Mouse (Mus musculus): Measurements from ENCODE around the gene Prdx2. TPM values are rescaled to one million over a fixed set of nuclear protein-coding genes. Genes with fewer than 3 reads are reported as not detected.

The Prdx2 gene
- total RNA-seq, 2 experiments from 2014 or later, result 151 to 245 TPM

DNA sequence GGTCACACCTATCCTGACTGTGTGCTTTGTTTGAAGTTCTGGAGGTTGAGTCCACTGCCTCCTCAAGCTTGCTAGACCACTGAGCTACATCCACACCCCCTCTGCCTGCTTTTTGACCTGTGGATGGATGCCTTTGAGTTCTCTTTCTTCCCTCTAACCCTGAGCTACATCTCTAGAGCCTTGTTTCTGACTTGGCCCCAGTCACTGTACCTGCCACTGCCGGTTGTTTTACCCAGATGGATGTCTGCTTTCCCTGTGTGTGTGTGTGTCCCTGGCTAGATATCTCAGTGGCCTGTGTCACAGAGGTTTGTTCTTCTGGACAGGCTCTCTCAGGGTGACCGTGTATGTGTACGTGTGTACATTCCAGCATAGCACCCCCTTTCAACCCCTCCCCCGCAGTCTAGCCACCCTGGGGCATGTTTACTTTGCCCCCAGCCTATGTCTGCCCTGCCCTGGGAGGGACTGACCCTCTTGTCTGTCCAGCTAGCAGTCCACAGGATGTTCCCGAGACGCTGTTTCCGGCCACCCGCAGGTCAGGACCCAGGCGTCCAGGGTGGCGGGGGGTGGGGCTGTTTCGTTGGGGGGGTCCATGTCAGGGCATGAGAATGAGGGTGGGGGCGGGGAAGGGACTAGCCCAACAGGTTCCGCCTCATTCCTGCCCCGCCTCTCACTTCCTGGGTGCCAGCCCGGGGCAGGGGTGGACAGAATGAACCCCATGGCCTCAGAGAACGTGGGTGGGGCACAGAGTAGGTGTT is 15.1 kb downstream of the Prdx2 start:
- peak overlapping the region; percentile 87 for H3K27ac ChIP-seq
- intact Hi-C loops (cut with DNase I), result no loop called here
- no peak for TF ChIP-seq CTCF (IDR thresholded peaks at IDR 0.05)
- H3K4me3 ChIP-seq, result peak overlapping the region; percentile 86
- DNase-seq, result no peak

DNA sequence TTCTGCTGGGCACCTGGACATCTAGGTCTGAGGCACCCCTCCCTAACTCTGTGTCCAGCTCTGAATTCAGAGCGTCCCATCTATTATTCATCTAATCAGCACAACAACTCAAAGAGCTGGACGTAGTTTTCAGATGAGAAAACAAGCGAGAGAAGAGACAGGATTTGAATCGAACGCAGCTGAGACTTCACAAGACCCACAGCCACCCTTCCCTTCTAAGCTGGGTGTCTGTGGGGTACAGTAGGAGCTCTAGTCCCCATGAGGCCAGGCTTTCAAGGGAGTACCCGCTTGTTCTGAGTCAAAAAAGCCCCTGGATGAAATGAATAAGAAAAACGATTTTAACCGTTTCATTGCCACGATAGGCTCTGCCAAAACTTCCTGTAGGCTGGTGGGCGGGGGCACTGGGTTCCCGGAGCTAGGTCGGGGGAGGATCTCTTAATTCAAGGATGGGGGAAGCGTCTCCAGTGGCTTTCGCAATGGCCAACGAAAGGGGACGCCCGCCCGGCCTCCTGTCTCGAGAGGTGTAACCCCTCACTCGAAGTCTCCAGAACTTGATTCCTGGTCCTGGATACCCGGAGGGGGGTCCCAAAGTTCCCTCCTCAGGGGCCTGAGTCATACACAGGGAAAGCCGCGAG is 15.8 kb downstream of the Prdx2 start:
- peak overlapping the region; percentile 87 for H3K27ac ChIP-seq
- peak overlapping the region; percentile 86 for H3K4me3 ChIP-seq
- TF ChIP-seq CTCF (IDR thresholded peaks at IDR 0.05), result no peak
- DNase-seq, result no peak
- intact Hi-C loops (cut with DNase I), result no loop called here

DNA sequence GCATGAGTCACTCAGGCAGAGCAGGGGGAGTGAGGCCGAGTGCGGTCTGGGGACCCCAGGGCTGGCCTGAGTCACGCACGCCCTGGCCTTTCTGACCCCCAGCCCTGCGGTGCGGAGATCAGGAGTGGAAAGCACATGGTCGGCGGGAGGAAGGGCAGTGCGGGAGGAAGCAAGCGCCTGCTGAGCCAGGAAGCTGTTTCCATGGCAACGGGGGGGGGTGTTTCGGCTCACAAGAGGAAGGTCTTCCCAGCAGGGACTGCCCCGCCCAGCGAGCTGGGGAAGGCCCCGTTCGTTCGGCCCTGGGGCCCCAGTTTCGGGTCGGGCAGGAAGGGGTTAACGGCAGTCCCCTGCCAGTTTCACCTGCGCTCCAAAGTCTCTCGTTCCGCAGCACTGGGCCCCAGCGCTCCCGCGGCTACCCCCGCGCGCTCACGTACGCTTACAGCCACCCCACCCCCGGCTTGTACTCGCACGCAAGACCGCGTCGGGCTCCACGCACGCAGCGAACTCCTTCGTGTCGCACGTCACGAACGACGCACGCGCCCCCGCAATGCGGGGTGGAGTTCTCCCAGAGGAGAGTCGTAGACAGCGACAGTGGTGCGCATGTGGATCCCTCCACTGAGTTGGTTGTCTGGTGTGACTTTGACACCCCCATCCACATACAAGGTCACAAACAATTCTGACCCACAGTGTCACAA is 16.4 kb downstream of the Prdx2 start:
- DNase-seq, result peak; percentile 87
- intact Hi-C loops (cut with DNase I), result no loop called here
- TF ChIP-seq CTCF (IDR thresholded peaks at IDR 0.05), result no peak
- Histone ChIP-seq H3K27ac (peak overlapping the region; percentile 87), H3K4me3 (peak overlapping the region; percentile 86)

DNA sequence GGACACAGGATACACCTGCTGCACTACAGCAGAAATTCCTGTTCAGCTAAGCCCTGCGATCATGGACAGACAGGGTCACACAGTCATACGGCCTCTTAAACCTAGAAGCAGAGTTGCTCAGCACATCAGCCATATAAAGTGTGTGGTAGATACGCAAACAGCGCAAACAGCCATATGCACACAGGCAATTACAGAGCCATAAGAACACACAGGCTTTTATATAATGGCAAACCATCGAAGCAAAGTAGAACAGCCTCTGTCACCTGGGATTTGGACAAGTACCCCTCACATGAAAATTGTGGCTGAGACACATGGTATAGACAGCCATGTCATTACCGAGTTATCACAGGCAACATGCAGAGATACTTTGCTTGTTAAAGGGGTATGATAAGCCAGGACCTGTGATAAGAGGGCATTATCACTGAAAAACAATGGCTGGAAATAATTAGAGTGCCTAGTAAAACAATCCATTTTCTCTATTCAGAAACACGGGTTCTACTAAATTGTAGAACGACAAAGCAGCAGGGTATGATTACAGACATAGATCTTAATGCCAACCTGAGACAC is 17.1 kb downstream of the Prdx2 start:
- no peak for TF ChIP-seq CTCF (IDR thresholded peaks at IDR 0.05)
- no peak for DNase-seq
- intact Hi-C loops (cut with DNase I), result no loop called here
- Histone ChIP-seq H3K4me3 (peak overlapping the region; percentile 86), H3K27ac (peak overlapping the region; percentile 87)

DNA sequence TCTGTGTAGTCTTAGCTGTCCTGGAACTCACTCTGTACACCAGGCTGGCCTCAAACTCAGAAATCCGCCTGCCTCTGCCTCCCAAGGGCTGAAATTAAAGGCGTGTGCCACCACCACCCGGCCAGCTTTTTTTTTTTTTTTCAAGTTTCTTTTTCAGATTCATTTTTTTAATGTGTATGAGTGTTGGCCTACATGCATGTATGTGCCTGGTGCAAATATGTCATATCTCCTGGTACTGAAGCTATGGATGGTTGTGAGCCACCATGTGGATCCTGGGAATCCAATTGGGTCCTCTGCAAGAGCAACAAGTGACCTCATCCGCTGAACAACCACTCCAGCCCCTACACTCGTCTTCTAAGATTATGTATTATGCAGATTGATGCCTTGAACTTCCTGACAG is 18.0 kb downstream of the Prdx2 start:
- intact Hi-C loops (cut with DNase I), result no loop called here
- DNase-seq, result no peak
- no peak overlapping the region for H3K27ac ChIP-seq
- no peak overlapping the region for H3K4me3 ChIP-seq
- no peak for TF ChIP-seq CTCF (IDR thresholded peaks at IDR 0.05)

DNA sequence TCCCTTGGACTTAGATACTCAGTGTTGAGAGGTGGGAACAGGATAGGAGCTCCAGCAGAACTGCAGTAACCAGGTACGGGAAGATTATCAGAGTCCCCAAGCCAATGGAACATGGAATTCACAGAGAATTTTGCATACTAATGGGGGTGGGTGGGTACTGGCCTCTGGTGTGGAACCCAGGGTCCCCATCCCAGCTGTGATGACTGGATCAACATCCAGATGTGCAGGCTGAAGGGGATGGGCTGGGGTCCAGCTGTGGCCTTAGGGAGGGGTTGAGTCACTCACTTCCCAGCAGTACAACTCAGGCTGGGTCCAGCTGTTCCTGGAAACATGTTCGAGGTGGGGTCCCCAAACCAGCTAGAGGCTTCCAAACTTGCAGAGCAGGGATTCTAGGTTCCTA is 18.5 kb downstream of the Prdx2 start:
- TF ChIP-seq CTCF (IDR thresholded peaks at IDR 0.05), result no peak
- Histone ChIP-seq H3K4me3 (no peak overlapping the region), H3K27ac (no peak overlapping the region)
- intact Hi-C loops (cut with DNase I), result no loop called here
- no peak for DNase-seq

DNA sequence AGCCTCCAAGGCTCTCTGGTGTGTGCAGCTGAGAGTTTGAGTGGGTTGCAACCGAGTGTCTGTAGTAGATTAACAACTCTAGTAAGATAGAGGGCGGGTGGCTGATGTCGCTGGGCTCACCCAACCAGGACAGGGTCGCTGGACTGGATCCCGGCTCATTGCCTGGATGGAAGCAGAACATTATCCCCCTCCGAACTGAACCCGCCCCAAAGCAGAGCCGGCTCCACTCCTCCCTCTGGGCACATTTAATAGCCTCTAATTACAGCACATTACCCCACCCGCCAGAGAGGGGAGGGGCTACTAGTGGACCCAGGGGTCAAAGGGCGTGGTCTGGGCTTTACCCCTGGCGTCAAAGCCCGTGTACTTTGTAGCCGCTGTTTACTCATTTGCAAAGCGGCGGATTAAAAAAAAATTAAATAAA is 19.9 kb downstream of the Prdx2 start:
- peak overlapping the region; percentile 83 for H3K4me3 ChIP-seq
- H3K27ac ChIP-seq, result peak overlapping the region; percentile 90
- intact Hi-C loops (cut with DNase I), result no loop called here
- TF ChIP-seq CTCF (IDR thresholded peaks at IDR 0.05), result no peak
- DNase-seq, result peak; percentile 83

DNA sequence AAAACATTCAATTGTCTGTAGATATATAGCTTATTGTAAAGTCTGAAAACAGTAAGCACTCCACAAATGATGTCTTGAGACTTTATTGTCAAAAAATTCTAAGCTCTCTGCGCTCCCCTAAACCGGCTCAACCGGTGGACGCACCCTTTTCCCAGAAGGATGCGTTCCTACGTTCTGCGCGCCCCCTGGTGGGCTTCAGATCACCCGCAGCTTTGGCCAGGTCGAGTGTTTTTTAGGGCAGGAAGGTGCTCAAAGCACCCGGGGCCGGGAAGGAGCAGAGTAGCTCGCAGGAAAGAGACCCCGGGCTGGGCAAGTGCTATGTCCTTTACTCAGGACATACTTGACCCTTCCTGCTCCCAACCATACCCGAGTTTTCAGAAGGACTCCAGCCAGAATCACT is 20.4 kb downstream of the Prdx2 start:
- peak; percentile 88 for TF ChIP-seq CTCF (IDR thresholded peaks at IDR 0.05)
- intact Hi-C loops (cut with DNase I), result loop anchor here (1.0 kb wide), 1 partner anchor 15 kb away; no protein-coding TSS in a partner anchor
- Histone ChIP-seq H3K4me3 (peak overlapping the region; percentile 83), H3K27ac (peak overlapping the region; percentile 90)
- DNase-seq, result peak; percentile 94

DNA sequence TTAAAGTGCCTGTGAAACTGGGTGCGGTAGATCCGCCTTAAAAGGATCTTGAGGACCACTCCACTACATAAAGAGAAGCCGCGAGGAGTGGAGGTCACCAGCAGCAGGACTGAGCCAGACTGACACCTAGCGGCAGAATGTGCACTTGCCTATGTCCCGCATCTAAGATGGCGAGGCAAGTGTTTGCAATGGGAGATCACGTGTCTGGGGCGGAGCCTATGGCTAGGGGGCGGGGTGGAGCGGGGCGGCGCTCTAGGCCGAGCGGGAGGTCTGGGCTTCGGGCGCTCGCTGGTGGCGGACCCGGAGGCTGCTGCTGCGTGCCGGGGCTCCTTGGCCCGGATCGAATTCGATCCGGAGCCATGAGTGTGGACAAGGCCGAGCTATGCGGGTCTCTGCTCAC is 21.0 kb downstream of the Prdx2 start, which contains the start of gene Hook2:
Gene Hook2 (plus strand): TSS at position 255 of the 400 bp plus-strand sequence.
- intact Hi-C loops (cut with DNase I), result loop anchor here (1.0 kb wide), 1 partner anchor 15 kb away; no protein-coding TSS in a partner anchor
- peak within 1 kb of the TSS; percentile 83 for H3K4me3 ChIP-seq
- peak; percentile 73 for TF ChIP-seq CTCF (IDR thresholded peaks at IDR 0.05)
- peak; percentile 98 for DNase-seq
- peak within 1 kb of the TSS; percentile 90 for H3K27ac ChIP-seq

DNA sequence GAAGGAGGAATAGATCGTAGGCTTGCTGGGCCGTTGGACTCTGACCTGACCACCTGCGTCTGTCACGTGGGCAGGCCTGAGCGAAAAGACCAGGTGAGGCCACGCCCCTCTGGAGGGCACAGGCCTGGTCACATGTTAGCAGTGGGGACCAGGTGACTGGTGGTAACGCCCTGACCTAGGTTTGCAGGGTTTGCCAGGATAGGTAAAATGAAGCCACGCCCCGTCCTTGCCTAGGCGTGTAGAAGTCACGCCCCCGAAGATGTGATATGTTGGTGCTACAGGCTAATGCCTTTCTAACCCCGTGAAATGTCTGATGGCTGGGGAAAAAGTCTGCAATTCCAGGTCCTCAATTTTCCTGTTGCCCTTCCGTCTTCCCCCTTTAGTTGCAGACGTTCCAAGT is 21.4 kb downstream of the Prdx2 start:
- no peak for DNase-seq
- intact Hi-C loops (cut with DNase I), result loop anchor here (1.0 kb wide), 1 partner anchor 16 kb away; no protein-coding TSS in a partner anchor
- H3K27ac ChIP-seq, result peak overlapping the region; percentile 90
- TF ChIP-seq CTCF (IDR thresholded peaks at IDR 0.05), result no peak
- peak overlapping the region; percentile 83 for H3K4me3 ChIP-seq

DNA sequence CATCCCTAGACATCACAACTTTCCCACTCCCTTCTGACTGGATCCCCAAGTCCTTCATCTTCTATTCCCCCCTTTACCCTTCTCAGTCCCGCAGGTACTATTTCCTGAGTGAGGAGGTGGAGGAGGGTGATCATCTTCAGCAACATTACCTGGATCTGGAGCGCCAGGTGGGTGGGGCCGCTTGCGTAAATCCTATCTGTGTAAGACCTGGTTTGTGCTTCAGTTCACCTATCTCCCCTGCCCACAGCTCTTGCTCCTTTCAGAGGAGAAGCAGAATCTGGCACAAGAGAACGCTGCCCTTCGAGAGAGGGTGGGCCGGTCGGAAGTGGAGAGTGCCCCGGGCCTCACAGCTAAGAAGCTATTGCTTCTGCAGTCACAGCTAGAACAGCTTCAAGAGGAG is 25.0 kb downstream of the Prdx2 start:
- Histone ChIP-seq H3K27ac (no peak overlapping the region), H3K4me3 (no peak overlapping the region)
- intact Hi-C loops (cut with DNase I), result no loop called here
- no peak for DNase-seq
- TF ChIP-seq CTCF (IDR thresholded peaks at IDR 0.05), result no peak

DNA sequence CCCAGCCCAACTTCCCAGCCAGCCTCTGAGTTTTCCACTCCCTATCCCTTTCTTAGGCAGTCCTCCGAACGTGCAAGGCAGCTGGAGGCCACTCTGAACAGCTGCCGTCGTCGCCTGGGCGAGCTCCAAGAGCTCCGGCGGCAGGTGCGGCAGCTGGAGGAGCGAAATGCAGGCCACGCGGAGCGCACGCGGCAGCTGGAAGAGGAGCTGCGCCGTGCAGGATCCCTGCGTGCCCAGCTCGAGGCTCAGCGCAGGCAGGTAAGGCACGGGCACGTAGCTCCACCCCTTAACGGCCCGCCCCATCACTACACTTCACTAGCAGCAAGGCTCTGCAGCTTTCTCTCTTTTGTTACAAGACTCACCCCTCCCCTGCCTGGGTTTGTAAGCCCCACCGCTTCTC is 26.3 kb downstream of the Prdx2 start:
- DNase-seq, result peak; percentile 42
- intact Hi-C loops (cut with DNase I), result no loop called here
- Histone ChIP-seq H3K4me3 (no peak overlapping the region), H3K27ac (no peak overlapping the region)
- TF ChIP-seq CTCF (IDR thresholded peaks at IDR 0.05), result no peak
